Mouse (Mus musculus): ENCODE results near the gene U2surp. TPM values are rescaled to one million over a fixed set of nuclear protein-coding genes. Genes with fewer than 3 reads are reported as not detected.

U2surp gene
- total and polyA plus RNA-seq, 3 experiments, result 69.0 to 244 (median 72.1) TPM

- Histone ChIP-seq H3K79me2 (ENCODE audit: control insufficient read depth, insufficient read depth, low read length, poor library complexity) (no peaks in the 10 kb centered on the region), H3K27ac (ENCODE audit: control insufficient read depth, low read depth, low read length) (no peak overlapping the region), H3K9ac (ENCODE audit: control insufficient read depth, low read depth, low read length, poor library complexity, severe bottlenecking) (no peak overlapping the region), H3K4me3 (ENCODE audit: control insufficient read depth in 1 of 2, insufficient read depth in 1 of 2, low read depth in 2 of 2, low read length in 2 of 2) (no peak overlapping the region), H3K9me3 (replicated peaks; ENCODE audit: insufficient read depth, low read length) (no peaks in the 10 kb centered on the region), H3K27me3 (ENCODE audit: control insufficient read depth in 1 of 2, insufficient read depth in 2 of 2, low read length in 2 of 2) (no peaks in the 10 kb centered on the region), H3K36me3 (ENCODE audit: control insufficient read depth in 1 of 2, insufficient read depth in 2 of 2, low read length in 2 of 2) (peaks cover 0 to 4% of the 10 kb centered on the region in 2 experiments; a peak in 2 of 4 replicates), H3K4me1 (ENCODE audit: control insufficient read depth in 1 of 2, insufficient read depth in 2 of 2, low read length in 2 of 2) (peaks cover 0 to 2% of the 10 kb centered on the region in 2 experiments; a peak in 2 of 4 replicates)
- TF ChIP-seq POLR2AphosphoS5 (IDR thresholded peaks at IDR 0.05; ENCODE audit: borderline replicate concordance, low read depth, low read length) (no peak), TBP (IDR thresholded peaks at IDR 0.05; ENCODE audit: low read depth, low read length) (no peak), ZC3H11A (IDR thresholded peaks at IDR 0.05; ENCODE audit: low read depth, low read length) (no peak), ELF1 (IDR thresholded peaks at IDR 0.05; ENCODE audit: low read depth, low read length) (no peak)
- DNase-seq (ENCODE audit: low read depth, low spot score), result no peak
These were observed 10.8 kb upstream of the U2surp start for GRCm38 (mm10) chr9:95522561-95522960.

- Histone ChIP-seq H3K4me1 (ENCODE audit: control insufficient read depth in 1 of 2, insufficient read depth in 2 of 2, low read length in 2 of 2) (no peaks in the 10 kb centered on the region; a peak in 1 of 4 replicates), H3K4me3 (ENCODE audit: control insufficient read depth in 1 of 2, insufficient read depth in 1 of 2, low read depth in 2 of 2, low read length in 2 of 2) (no peak overlapping the region), H3K9ac (ENCODE audit: control insufficient read depth, low read depth, low read length, poor library complexity, severe bottlenecking) (no peak overlapping the region), H3K79me2 (ENCODE audit: control insufficient read depth, insufficient read depth, low read length, poor library complexity) (no peaks in the 10 kb centered on the region), H3K9me3 (replicated peaks; ENCODE audit: insufficient read depth, low read length) (no peaks in the 10 kb centered on the region), H3K27ac (ENCODE audit: control insufficient read depth, low read depth, low read length) (no peak overlapping the region), H3K36me3 (ENCODE audit: control insufficient read depth in 1 of 2, insufficient read depth in 2 of 2, low read length in 2 of 2) (no peaks in the 10 kb centered on the region), H3K27me3 (ENCODE audit: control insufficient read depth in 1 of 2, insufficient read depth in 2 of 2, low read length in 2 of 2) (no peaks in the 10 kb centered on the region)
- no peak for TF ChIP-seq TAL1 (IDR thresholded peaks at IDR 0.05; ENCODE audit: low read length)
- TF ChIP-seq MAX (IDR thresholded peaks at IDR 0.05; ENCODE audit: low read length), result peak; percentile 59; the same call in 1 of the 2 replicates
- no peak for TF ChIP-seq SIN3A (IDR thresholded peaks at IDR 0.05; ENCODE audit: low read length)
- no peak for TF ChIP-seq E2F4 (IDR thresholded peaks at IDR 0.05; ENCODE audit: borderline replicate concordance, low read depth, low read length)
- no peak for TF ChIP-seq HCFC1 (IDR thresholded peaks at IDR 0.05; ENCODE audit: low read depth, low read length)
- TF ChIP-seq USF1 (IDR thresholded peaks at IDR 0.05; ENCODE audit: low read depth, low read length), result no peak
- TF ChIP-seq RCOR1 (IDR thresholded peaks at IDR 0.05; ENCODE audit: low read depth, low read length), result no peak
- TF ChIP-seq ZKSCAN1 (IDR thresholded peaks at IDR 0.05; ENCODE audit: low read depth, low read length), result no peak
- no peak for TF ChIP-seq ETS1 (IDR thresholded peaks at IDR 0.05; ENCODE audit: low read depth, low read length)
- peak; percentile 66 for DNase-seq (ENCODE audit: low read depth, low spot score)
These were observed 9.8 kb upstream of the U2surp start for GRCm38 (mm10) chr9:95521566-95521965.

- H3K9me3 ChIP-seq (replicated peaks; ENCODE audit: insufficient read depth, low read length), result no peaks in the 10 kb centered on the region
- H3K4me3 ChIP-seq (ENCODE audit: control insufficient read depth in 1 of 2, insufficient read depth in 1 of 2, low read depth in 2 of 2, low read length in 2 of 2), result no peak overlapping the region
- DNase-seq (ENCODE audit: low read depth, low spot score), result peak; percentile 24
- TF ChIP-seq ETS1 (IDR thresholded peaks at IDR 0.05; ENCODE audit: low read depth, low read length), result no peak
- no peaks in the 10 kb centered on the region for H3K79me2 ChIP-seq (ENCODE audit: control insufficient read depth, insufficient read depth, low read length, poor library complexity)
- H3K9ac ChIP-seq (ENCODE audit: control insufficient read depth, low read depth, low read length, poor library complexity, severe bottlenecking), result no peak overlapping the region
- H3K27ac ChIP-seq (ENCODE audit: control insufficient read depth, low read depth, low read length), result no peak overlapping the region
- no peaks in the 10 kb centered on the region; a peak in 1 of 4 replicates for H3K4me1 ChIP-seq (ENCODE audit: control insufficient read depth in 1 of 2, insufficient read depth in 2 of 2, low read length in 2 of 2)
- H3K36me3 ChIP-seq (ENCODE audit: control insufficient read depth in 1 of 2, insufficient read depth in 2 of 2, low read length in 2 of 2), result no peaks in the 10 kb centered on the region
- H3K27me3 ChIP-seq (ENCODE audit: control insufficient read depth in 1 of 2, insufficient read depth in 2 of 2, low read length in 2 of 2), result no peaks in the 10 kb centered on the region
These were observed 9.2 kb upstream of the U2surp start for GRCm38 (mm10) chr9:95521031-95521430.
